Mouse (Mus musculus): ENCODE measurements around the gene Nans.

- TF ChIP-seq CTCF (IDR thresholded peaks at IDR 0.05) (no peak), EP300 (IDR thresholded peaks at IDR 0.05) (no peak)
These were observed 39.0 kb upstream of the Nans start for GRCm38 (mm10) chr4:46450020-46450518.

Measured in lung, postnatal 0 days (tissue).